Mouse (Mus musculus): ENCODE data around the gene BC052040.

DNA sequence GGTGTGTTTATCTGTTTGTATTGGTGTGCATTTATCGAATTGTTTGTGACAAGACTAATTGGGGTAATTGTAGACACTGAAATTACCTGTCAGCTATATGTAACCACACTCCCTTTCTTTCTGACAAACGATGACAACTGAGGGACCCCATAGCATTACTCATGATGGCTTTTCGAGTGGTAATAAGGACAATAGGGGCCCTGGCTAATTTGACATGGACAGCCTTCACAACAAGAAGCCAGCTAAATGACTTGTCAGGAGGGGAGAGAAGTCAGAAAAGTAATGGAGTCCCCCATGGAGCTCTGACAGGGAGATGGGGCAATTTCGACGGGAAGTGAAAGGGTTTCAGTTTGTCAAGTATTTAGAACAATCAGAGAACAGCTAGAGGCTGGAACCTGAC, 145.3 kb downstream of the BC052040 start:
- TF ChIP-seq CTCF (IDR thresholded peaks at IDR 0.05; ENCODE audit: low read depth) = no peak
- no peak for TF ChIP-seq EP300 (IDR thresholded peaks at IDR 0.05; ENCODE audit: low read depth)
